Mouse (Mus musculus) midbrain, embryonic 13.5 days (tissue): ENCODE data around the gene Tbk1. TPM values are rescaled to one million over a fixed set of nuclear protein-coding genes. Genes with fewer than 3 reads are reported as not detected.
A peak's percentile ranks its signal among the peaks of the same experiment; 100 is the strongest.

ENCODE experiments used
- ATAC-seq: fragments of 200-750 bp; cut with Nextera tagmentation; 2 replicates; pipeline ENCODE4 v1.8.0; 2017; ENCODE audit warnings: mild to moderate bottlenecking, moderate TSS enrichment, moderate library complexity
- H3K27ac ChIP-seq: fragments of 300-500 bp; sonication (generic); 2 replicates; pipeline ENCODE4 v1.5.1; 2015; ENCODE audit warnings: inconsistent platforms, mild to moderate bottlenecking, moderate library complexity
- H3K27me3 ChIP-seq: fragments of 300-500 bp; sonication (generic); 2 replicates; pipeline ENCODE4 v1.6.1; 2015; ENCODE audit warnings: mild to moderate bottlenecking, inconsistent platforms
- H3K36me3 ChIP-seq: fragments of 300-500 bp; sonication (generic); 2 replicates; pipeline ENCODE4 v1.6.1; 2015; ENCODE audit warnings: mild to moderate bottlenecking, inconsistent platforms
- H3K4me1 ChIP-seq: fragments of 300-500 bp; sonication (generic); replicated peaks from 2 replicates; pipeline ENCODE4 v1.6.1; 2015; ENCODE audit warnings: inconsistent platforms
- H3K4me2 ChIP-seq: fragments of 300-500 bp; sonication (generic); replicated peaks from 2 replicates; pipeline ENCODE4 v1.6.1; 2015; ENCODE audit warnings: moderate library complexity, mild to moderate bottlenecking, inconsistent platforms
- H3K4me3 ChIP-seq: fragments of 300-500 bp; sonication (generic); replicated peaks from 2 replicates; pipeline ENCODE4 v1.5.1; 2015; ENCODE audit warnings: mild to moderate bottlenecking, inconsistent platforms
- H3K9ac ChIP-seq: fragments of 300-500 bp; sonication (generic); replicated peaks from 2 replicates; pipeline ENCODE4 v1.6.1; 2015; ENCODE audit warnings: mild to moderate bottlenecking, inconsistent platforms
- H3K9me3 ChIP-seq: fragments of 300-500 bp; sonication (generic); 2 replicates; pipeline ENCODE4 v1.6.1; 2016; ENCODE audit warnings: mild to moderate bottlenecking, inconsistent platforms
- WGBS: fragments of 180-500 bp; shearing (Covaris S2); methylation state at CpG from one replicate; pipeline ENCODE4 v1.1.7; 2015; 5-methylcytosine and 5-hydroxymethylcytosine counted together
- microRNA-seq: library from miRNA; unstranded; fragments of <30 nt; microRNA quantifications from one replicate; pipeline ENCODE4, GENCODE M21; 2016
- polyA plus RNA-seq: library from polyadenylated mRNA; unstranded; fragments of >200 nt; fragmentation: Nextera tagmentation; extraction: Ambion mirVana; gene quantifications from 2 replicates; pipeline ENCODE4 v1.2.1, GENCODE M21; 2015

Gene Tbk1
- polyA plus RNA-seq, 1 experiment from 2014 or later = 33.4 TPM

- no peaks in the 10 kb centered on the region for H3K9me3 ChIP-seq
- H3K27me3 ChIP-seq = no peaks in the 10 kb centered on the region
- H3K4me1 ChIP-seq = peaks cover 34% of the 10 kb centered on the region
- peak overlapping the region; percentile 64 for H3K27ac ChIP-seq
- no peaks in the 10 kb centered on the region for H3K36me3 ChIP-seq
- no peak for ATAC-seq
- 55% methylated on average over 7 of the region's 7 CpGs for WGBS
- no peak overlapping the region for H3K4me3 ChIP-seq
- no peak overlapping the region for H3K9ac ChIP-seq
- H3K4me2 ChIP-seq = peak overlapping the region; percentile 59
These were observed 80.7 kb downstream of the Tbk1 start for GRCm38 (mm10) chr10:121505929-121506328.

DNA sequence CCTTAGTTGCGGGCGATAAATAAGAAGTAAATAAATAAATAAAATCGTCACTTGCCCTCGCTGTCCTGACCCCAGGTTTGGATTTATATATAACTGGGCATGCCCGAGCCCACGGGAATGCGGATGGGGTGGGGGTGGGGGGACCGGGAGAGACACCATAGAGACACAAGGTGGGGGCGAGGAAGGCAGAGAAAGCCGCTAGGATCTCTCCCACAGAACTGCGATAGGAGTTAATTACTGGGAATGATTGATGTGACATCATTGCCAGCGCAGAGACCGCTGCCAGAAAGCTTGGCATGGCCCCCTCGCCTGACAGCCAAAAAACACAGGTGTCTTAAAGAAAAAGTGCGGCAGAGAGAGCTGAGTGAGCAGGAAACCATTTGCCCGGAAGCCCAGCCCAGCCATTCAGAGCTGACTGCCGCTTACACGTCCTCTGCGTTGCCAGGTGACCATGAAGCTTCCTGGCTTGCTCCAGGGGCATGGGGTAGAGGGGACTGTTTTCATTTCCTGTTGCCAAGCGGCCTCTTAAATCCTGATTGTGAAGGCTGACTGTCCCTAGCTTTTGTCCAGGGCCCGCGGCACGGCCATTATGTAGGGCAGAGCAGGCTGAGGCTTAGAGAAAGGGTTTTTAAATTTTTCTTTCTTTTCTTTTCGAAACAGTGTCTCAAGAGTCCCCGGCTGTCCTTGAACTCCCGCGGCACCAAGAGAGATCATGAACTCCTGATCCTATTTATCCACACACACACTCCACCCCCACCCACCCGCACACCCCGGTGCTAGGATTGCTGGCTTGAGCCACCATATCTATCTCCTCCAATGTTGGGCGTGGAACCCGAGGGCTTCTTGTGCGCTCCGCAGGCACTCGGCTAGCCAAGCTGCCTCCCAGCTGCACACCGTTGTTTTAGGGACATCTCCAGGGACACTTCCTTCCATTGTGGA is 81.3 kb downstream of the Tbk1 start:
- no peaks in the 10 kb centered on the region for H3K27me3 ChIP-seq
- peak overlapping the region; percentile 40 for H3K4me3 ChIP-seq
- 24% methylated on average over 35 of the region's 35 CpGs for WGBS
- peak; percentile 90 for ATAC-seq
- no peaks in the 10 kb centered on the region for H3K36me3 ChIP-seq
- peaks cover 31% of the 10 kb centered on the region for H3K4me1 ChIP-seq
- peak overlapping the region; percentile 64 for H3K27ac ChIP-seq
- peak overlapping the region; percentile 52 for H3K9ac ChIP-seq
- peak overlapping the region; percentile 59 for H3K4me2 ChIP-seq
- H3K9me3 ChIP-seq = no peaks in the 10 kb centered on the region

GRCm38 (mm10) chr10:121501160-121501559 is 85.4 kb downstream of the Tbk1 start:
- Histone ChIP-seq H3K36me3 (no peaks in the 10 kb centered on the region), H3K4me3 (no peak overlapping the region), H3K27me3 (no peaks in the 10 kb centered on the region), H3K9ac (no peak overlapping the region), H3K4me2 (no peak overlapping the region), H3K27ac (no peak overlapping the region), H3K4me1 (peaks cover 18% of the 10 kb centered on the region), H3K9me3 (no peaks in the 10 kb centered on the region)
- no peak for ATAC-seq
- WGBS = 75% methylated on average over 5 of the region's 5 CpGs

- H3K27me3 ChIP-seq = no peaks in the 10 kb centered on the region
- H3K36me3 ChIP-seq = no peaks in the 10 kb centered on the region
- H3K9me3 ChIP-seq = no peaks in the 10 kb centered on the region
- H3K27ac ChIP-seq = no peak overlapping the region
- no peak overlapping the region for H3K4me2 ChIP-seq
- H3K9ac ChIP-seq = no peak overlapping the region
- no peak for ATAC-seq
- 84% methylated on average over 5 of the region's 5 CpGs for WGBS
- H3K4me1 ChIP-seq = peaks cover 9% of the 10 kb centered on the region
- no peak overlapping the region for H3K4me3 ChIP-seq
These were observed 86.6 kb downstream of the Tbk1 start for GRCm38 (mm10) chr10:121500034-121500433.

DNA sequence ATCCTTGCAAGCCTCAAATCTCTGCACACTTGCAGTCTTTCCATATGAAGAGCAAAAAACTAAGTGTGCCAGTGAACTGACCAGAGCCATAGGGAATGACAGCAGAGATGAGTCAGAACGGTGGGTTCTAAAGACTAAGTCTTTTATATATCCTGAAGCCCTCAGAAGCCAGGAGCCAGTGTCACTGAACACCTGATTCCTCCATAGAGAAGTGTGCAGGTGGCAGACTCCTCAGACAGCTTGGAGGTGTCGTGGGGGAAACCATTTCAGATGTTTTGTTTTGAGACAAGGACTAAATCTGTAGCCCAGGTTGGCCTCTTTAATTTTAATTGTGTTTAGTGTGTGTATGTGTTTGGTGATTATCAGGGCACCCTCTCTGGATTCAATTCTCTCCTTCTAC is 87.5 kb downstream of the Tbk1 start:
- H3K27me3 ChIP-seq = no peaks in the 10 kb centered on the region
- WGBS = 71% methylated on average over 2 of the region's 2 CpGs

GRCm38 (mm10) chr10:121498481-121498904 is 88.1 kb downstream of the Tbk1 start:
- 78% methylated on average over 8 of the region's 8 CpGs for WGBS
- H3K4me2 ChIP-seq = no peak overlapping the region

More for the DNA sequence above, 87.5 kb downstream of the Tbk1 start:
- Histone ChIP-seq H3K36me3 (no peaks in the 10 kb centered on the region), H3K27ac (no peak overlapping the region), H3K9ac (no peak overlapping the region), H3K4me1 (peaks cover 5% of the 10 kb centered on the region), H3K9me3 (no peaks in the 10 kb centered on the region), H3K4me3 (no peak overlapping the region), H3K4me2 (no peak overlapping the region)
- no peak for ATAC-seq

DNA sequence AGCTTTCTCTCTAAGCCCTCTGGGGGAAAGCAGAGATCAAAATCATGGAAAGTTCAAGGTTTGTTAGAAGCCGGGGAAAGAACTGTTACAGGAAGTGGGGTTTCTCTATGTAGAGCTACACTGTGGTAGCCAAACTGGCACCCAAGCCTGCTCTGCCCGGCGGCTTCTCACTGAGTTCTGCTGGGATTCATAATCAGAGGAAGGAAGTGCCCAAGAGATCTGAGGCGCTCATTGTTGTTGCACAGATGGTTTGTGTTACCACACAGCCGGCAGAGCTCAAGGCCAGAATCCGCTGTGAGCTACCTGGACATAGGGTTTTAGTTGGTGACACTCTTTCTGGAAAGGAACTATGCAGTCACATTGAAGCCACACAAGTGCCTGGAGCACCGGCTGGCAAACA is 88.6 kb downstream of the Tbk1 start:
- no peak for ATAC-seq
- H3K9ac ChIP-seq = no peak overlapping the region
- 88% methylated on average over 7 of the region's 7 CpGs for WGBS
- H3K4me2 ChIP-seq = no peak overlapping the region
- no peaks in the 10 kb centered on the region for H3K27me3 ChIP-seq
- H3K4me3 ChIP-seq = no peak overlapping the region
- no peaks in the 10 kb centered on the region for H3K36me3 ChIP-seq
- peaks cover 5% of the 10 kb centered on the region for H3K4me1 ChIP-seq
- H3K9me3 ChIP-seq = no peaks in the 10 kb centered on the region
- no peak overlapping the region for H3K27ac ChIP-seq

More at GRCm38 (mm10) chr10:121498481-121498904, 88.1 kb downstream of the Tbk1 start:
- no peaks in the 10 kb centered on the region for H3K9me3 ChIP-seq
- no peaks in the 10 kb centered on the region for H3K36me3 ChIP-seq
- no peaks in the 10 kb centered on the region for H3K27me3 ChIP-seq
- peaks cover 5% of the 10 kb centered on the region for H3K4me1 ChIP-seq
- no peak overlapping the region for H3K9ac ChIP-seq
- no peak overlapping the region for H3K4me3 ChIP-seq
- no peak overlapping the region for H3K27ac ChIP-seq
- no peak for ATAC-seq

GRCm38 (mm10) chr10:121496616-121497015 is 90.0 kb downstream of the Tbk1 start:
- Histone ChIP-seq H3K4me3 (no peak overlapping the region), H3K4me1 (peaks cover 5% of the 10 kb centered on the region), H3K4me2 (no peak overlapping the region), H3K27ac (no peak overlapping the region), H3K36me3 (no peaks in the 10 kb centered on the region), H3K9ac (no peak overlapping the region), H3K9me3 (no peaks in the 10 kb centered on the region), H3K27me3 (no peaks in the 10 kb centered on the region)
- WGBS = 89% methylated on average over 7 of the region's 7 CpGs
- ATAC-seq = no peak

Small RNA genes lying within 50 kb of the gene (microRNA-seq; reads per million reads assigned to microRNA genes)
- not detected for gene Gm24330

Other genes with a start within 250 kb of the Tbk1 start
- 9.2 TPM in 2 replicates for gene Tbc1d30, start 235.5 kb downstream of the Tbk1 start, polyA plus RNA-seq
- 33.9 and 36.9 TPM in 2 replicates for gene Gns, start 221.7 kb downstream of the Tbk1 start, polyA plus RNA-seq
- gene Rassf3, start 110.4 kb downstream of the Tbk1 start, polyA plus RNA-seq = 3.7 and 4.6 TPM in 2 replicates
- 27.7 and 31.9 TPM in 2 replicates for gene Xpot, start 39.5 kb upstream of the Tbk1 start, polyA plus RNA-seq
- 0.15 and 0.19 TPM in 2 replicates for gene D930020B18Rik, start 54.8 kb upstream of the Tbk1 start, polyA plus RNA-seq
- 1.8 and 2.2 TPM in 2 replicates for gene BC048403, start 153.2 kb upstream of the Tbk1 start, polyA plus RNA-seq